Mouse (Mus musculus): Measurements from ENCODE around the gene Zdhhc16.

Zdhhc16 gene

DNA sequence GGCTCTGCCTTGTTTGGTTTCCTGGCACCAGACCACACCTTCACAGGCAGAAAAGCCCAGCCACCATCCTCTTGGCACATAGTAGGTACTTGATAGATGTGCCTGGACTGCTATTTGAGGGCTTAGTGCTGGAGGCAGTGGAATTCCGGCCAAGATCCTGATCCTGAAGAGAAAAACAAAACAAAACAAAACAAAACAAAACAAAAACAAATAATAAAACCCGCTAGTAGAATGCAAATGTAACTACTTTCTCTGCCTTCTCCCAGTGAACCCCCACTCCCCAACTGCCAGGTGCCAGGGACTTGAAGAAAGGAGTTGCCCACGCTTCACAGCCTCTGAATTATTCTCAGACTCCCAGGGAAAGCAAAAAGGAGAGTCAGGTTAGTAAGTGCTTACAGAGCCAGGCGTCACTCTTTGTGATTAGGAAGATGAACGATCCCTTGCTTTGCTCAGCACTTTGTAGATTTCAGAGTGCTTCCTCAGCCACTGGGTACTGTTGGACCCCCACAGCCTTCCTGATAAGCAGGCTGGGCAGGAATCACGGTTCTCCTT lies 58.7 kb downstream of the Zdhhc16 start:
- no peak for DNase-seq

DNA sequence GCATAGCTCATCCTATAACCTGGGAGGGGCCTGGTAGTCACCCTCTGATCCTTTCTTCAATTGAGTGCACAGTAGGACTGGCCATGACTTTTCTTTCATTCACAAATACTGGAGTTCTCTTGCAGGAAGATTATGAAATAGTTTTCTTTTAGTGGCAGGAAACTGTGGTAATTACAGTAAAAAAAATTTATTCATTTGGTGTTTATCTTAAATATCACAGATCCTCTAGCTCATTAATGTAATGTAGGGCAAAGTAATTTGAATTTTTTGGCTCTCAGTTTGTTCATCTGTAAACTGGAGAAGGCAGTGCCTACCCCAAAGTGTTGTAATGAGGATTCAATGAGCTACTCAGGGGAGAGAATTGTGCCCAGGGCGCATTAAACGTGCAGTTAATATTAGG lies 59.7 kb downstream of the Zdhhc16 start:
- no peak for DNase-seq

DNA sequence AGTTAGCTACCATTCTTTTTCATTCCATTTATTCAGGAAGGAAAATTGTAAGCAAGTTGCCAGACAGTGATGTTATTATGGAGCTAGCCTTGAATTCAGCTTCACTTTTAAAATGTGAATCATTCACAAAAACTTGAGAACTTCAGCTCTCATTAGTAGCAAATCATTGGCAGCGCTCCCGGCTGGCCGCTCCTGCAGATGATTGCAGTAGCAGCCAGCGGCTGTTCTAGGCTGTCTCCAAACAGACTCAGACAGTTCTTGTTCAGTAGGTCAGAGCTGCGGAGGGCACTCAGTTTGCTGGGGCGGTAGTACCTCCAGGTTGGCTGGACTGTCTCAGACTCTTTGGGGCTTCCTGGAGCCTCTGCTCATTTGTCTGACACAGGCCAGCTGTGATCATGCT lies 60.2 kb downstream of the Zdhhc16 start:
- peak in 1 of 2 experiments; percentile 54 for DNase-seq

Data from cerebellum, postnatal 25 days (tissue).